Mouse (Mus musculus) heart, embryonic 13.5 days (tissue): ENCODE measurements around the gene Gpr153. TPM values are rescaled to one million over a fixed set of nuclear protein-coding genes. Genes with fewer than 3 reads are reported as not detected.

Source experiments
- ATAC-seq: fragments of 200-750 bp; cut with Nextera tagmentation; 2 replicates; pipeline ENCODE4 v1.8.0; 2017; ENCODE audit warnings: moderate TSS enrichment; ENCODE audit not compliant: insufficient number of reproducible peaks, low FRiP score, low TSS enrichment; ENCODE audit errors: extremely low read depth
- H3K27ac ChIP-seq: fragments of 300-500 bp; sonication (generic); replicated peaks from 2 replicates; pipeline ENCODE4 v1.5.1; 2015; ENCODE audit warnings: moderate library complexity, mild to moderate bottlenecking, inconsistent platforms
- H3K27me3 ChIP-seq: fragments of 300-500 bp; sonication (generic); replicated peaks from 2 replicates; pipeline ENCODE4 v1.6.1; 2015; ENCODE audit warnings: mild to moderate bottlenecking, inconsistent platforms
- H3K36me3 ChIP-seq: fragments of 300-500 bp; sonication (generic); 2 replicates; pipeline ENCODE4 v1.6.1; 2015; ENCODE audit warnings: mild to moderate bottlenecking, inconsistent platforms
- H3K4me1 ChIP-seq: fragments of 300-500 bp; sonication (generic); 2 replicates; pipeline ENCODE4 v1.6.1; 2015; ENCODE audit warnings: inconsistent platforms
- H3K4me2 ChIP-seq: fragments of 300-500 bp; sonication (generic); 2 replicates; pipeline ENCODE4 v1.6.1; 2015; ENCODE audit warnings: inconsistent platforms, mild to moderate bottlenecking, moderate library complexity
- H3K4me3 ChIP-seq: fragments of 300-500 bp; sonication (generic); 2 replicates; pipeline ENCODE4 v1.5.1; 2015; ENCODE audit warnings: moderate library complexity, mild to moderate bottlenecking, inconsistent platforms
- H3K9ac ChIP-seq: fragments of 300-500 bp; sonication (generic); 2 replicates; pipeline ENCODE4 v1.6.1; 2015; ENCODE audit warnings: inconsistent platforms, mild to moderate bottlenecking, moderate library complexity
- H3K9me3 ChIP-seq: fragments of 300-500 bp; sonication (generic); 2 replicates; pipeline ENCODE4 v1.6.1; 2016; ENCODE audit warnings: inconsistent platforms
- WGBS: fragments of 180-500 bp; shearing (Covaris S2); methylation state at CpG from one replicate; pipeline ENCODE4 v1.1.7; 2015; ENCODE audit warnings: mixed read lengths; 5-methylcytosine and 5-hydroxymethylcytosine counted together
- polyA plus RNA-seq: library from polyadenylated mRNA; unstranded; fragments of >200 nt; fragmentation: Nextera tagmentation; extraction: Ambion mirVana; gene quantifications from 2 replicates; pipeline ENCODE4 v1.2.1, GENCODE M21; 2015

Gpr153 gene
- polyA plus RNA-seq, 1 experiment from 2014 or later, result 9.6 TPM

- no peak overlapping the region for H3K4me2 ChIP-seq
- 61% methylated on average over 5 of the region's 5 CpGs for WGBS
- H3K4me3 ChIP-seq, result no peak overlapping the region
- peak overlapping the region; percentile 40; the same call in 1 of the 2 replicates for H3K9ac ChIP-seq
- peak overlapping the region; percentile 48 for H3K27ac ChIP-seq
- no peaks in the 10 kb centered on the region for H3K9me3 ChIP-seq
- peaks cover 77% of the 10 kb centered on the region for H3K4me1 ChIP-seq
- ATAC-seq, result no peak
- H3K36me3 ChIP-seq, result peaks cover 23% of the 10 kb centered on the region
- no peaks in the 10 kb centered on the region for H3K27me3 ChIP-seq
Observed at GRCm38 (mm10) chr4:152265791-152266190, 8.2 kb upstream of the Gpr153 start.

- 37% methylated on average over 10 of the region's 10 CpGs for whole genome bisulfite sequencing
- Histone ChIP-seq H3K4me2 (no peak overlapping the region), H3K9ac (peak overlapping the region; percentile 40; the same call in 1 of the 2 replicates), H3K27me3 (no peaks in the 10 kb centered on the region), H3K9me3 (no peaks in the 10 kb centered on the region), H3K4me1 (peaks cover 77% of the 10 kb centered on the region), H3K27ac (peak overlapping the region; percentile 48), H3K4me3 (no peak overlapping the region), H3K36me3 (peaks cover 20% of the 10 kb centered on the region; the same call in 1 of the 2 replicates)
- no peak for ATAC-seq
Observed at GRCm38 (mm10) chr4:152266236-152266895, 7.7 kb upstream of the Gpr153 start.

GRCm38 (mm10) chr4:152267748-152268369 is 6.2 kb upstream of the Gpr153 start:
- ATAC-seq, result no peak
- no peak overlapping the region for H3K9ac ChIP-seq
- H3K4me3 ChIP-seq, result no peak overlapping the region
- H3K4me1 ChIP-seq, result peaks cover 77% of the 10 kb centered on the region
- 68% methylated on average over 13 of the region's 13 CpGs for WGBS
- no peak overlapping the region for H3K4me2 ChIP-seq
- no peaks in the 10 kb centered on the region for H3K9me3 ChIP-seq
- no peak overlapping the region for H3K27ac ChIP-seq
- peaks cover 20% of the 10 kb centered on the region; the same call in 1 of the 2 replicates for H3K36me3 ChIP-seq
- no peaks in the 10 kb centered on the region for H3K27me3 ChIP-seq

- no peak for ATAC-seq
- Histone ChIP-seq H3K4me2 (no peak overlapping the region), H3K4me1 (peaks cover 73% of the 10 kb centered on the region), H3K36me3 (peaks cover 16% of the 10 kb centered on the region; the same call in 1 of the 2 replicates), H3K9me3 (no peaks in the 10 kb centered on the region), H3K27me3 (0 out of 2 replicates have a peak, but pooled peaks cover 2% of the 10 kb centered on the region), H3K27ac (no peak overlapping the region), H3K4me3 (no peak overlapping the region), H3K9ac (no peak overlapping the region; the same call in 1 of the 2 replicates)
- 81% methylated on average over 13 of the region's 13 CpGs for WGBS
Observed at GRCm38 (mm10) chr4:152269967-152270366, 4.1 kb upstream of the Gpr153 start.

DNA sequence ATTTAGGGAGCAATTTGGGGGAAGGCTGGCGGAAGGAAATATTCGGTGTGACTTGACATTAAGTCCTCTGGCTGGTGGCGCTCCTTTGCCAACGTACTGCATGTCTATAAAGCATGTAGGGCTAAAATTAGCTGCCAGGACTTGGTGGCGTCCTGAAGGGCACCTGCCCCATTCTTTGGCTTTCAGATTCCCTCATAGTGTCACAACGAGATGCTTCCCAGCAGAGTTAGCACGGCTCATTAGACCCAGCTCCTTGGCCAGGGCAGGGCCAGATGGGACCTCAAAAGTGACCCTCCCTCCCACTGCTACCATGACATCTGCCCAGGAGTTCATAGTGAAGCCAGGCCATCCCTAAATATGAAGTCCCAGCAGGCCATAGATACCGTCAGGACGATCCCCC is 3.4 kb upstream of the Gpr153 start:
- H3K27ac ChIP-seq, result 0 out of 2 replicates have a peak overlapping the region, but pooled peaks have one; percentile 15
- H3K4me1 ChIP-seq, result peaks cover 74% of the 10 kb centered on the region

GRCm38 (mm10) chr4:152271334-152271733 is 2.7 kb upstream of the Gpr153 start:
- ATAC-seq, result no peak
- 82% methylated on average over 11 of the region's 11 CpGs for WGBS
- no peaks in the 10 kb centered on the region for H3K9me3 ChIP-seq
- H3K4me1 ChIP-seq, result peaks cover 73% of the 10 kb centered on the region
- H3K4me2 ChIP-seq, result no peak overlapping the region
- H3K9ac ChIP-seq, result peak overlapping the region; percentile 58; the same call in 1 of the 2 replicates
- H3K36me3 ChIP-seq, result peaks cover 16% of the 10 kb centered on the region; the same call in 1 of the 2 replicates
- H3K27me3 ChIP-seq, result peaks cover 14% of the 10 kb centered on the region
- peak overlapping the region; percentile 93; the same call in 1 of the 2 replicates for H3K27ac ChIP-seq
- H3K4me3 ChIP-seq, result no peak overlapping the region

More for the DNA sequence above, 3.4 kb upstream of the Gpr153 start:
- Histone ChIP-seq H3K27me3 (peaks cover 8% of the 10 kb centered on the region), H3K9me3 (no peaks in the 10 kb centered on the region), H3K36me3 (peaks cover 16% of the 10 kb centered on the region; the same call in 1 of the 2 replicates), H3K4me2 (no peak overlapping the region), H3K9ac (peak overlapping the region; percentile 63; the same call in 1 of the 2 replicates), H3K4me3 (no peak overlapping the region)
- WGBS, result 67% methylated on average over 9 of the region's 9 CpGs
- no peak for ATAC-seq

- H3K9ac ChIP-seq, result peak overlapping the region; percentile 58
- no peaks in the 10 kb centered on the region for H3K9me3 ChIP-seq
- H3K27me3 ChIP-seq, result peaks cover 15% of the 10 kb centered on the region
- WGBS, result 60% methylated on average over 7 of the region's 7 CpGs
- peak overlapping the region; percentile 93 for H3K27ac ChIP-seq
- ATAC-seq, result no peak
- H3K4me1 ChIP-seq, result peaks cover 77% of the 10 kb centered on the region
- peaks cover 16% of the 10 kb centered on the region; the same call in 1 of the 2 replicates for H3K36me3 ChIP-seq
- 0 out of 2 replicates have a peak overlapping the region, but pooled peaks have one; percentile 2 for H3K4me2 ChIP-seq
- no peak overlapping the region for H3K4me3 ChIP-seq
Observed at GRCm38 (mm10) chr4:152272006-152272405, 2.0 kb upstream of the Gpr153 start.

- no peak for ATAC-seq
- no peaks in the 10 kb centered on the region for H3K9me3 ChIP-seq
- H3K4me1 ChIP-seq, result peaks cover 76% of the 10 kb centered on the region
- peak overlapping the region; percentile 93 for H3K27ac ChIP-seq
- no peak overlapping the region for H3K4me3 ChIP-seq
- H3K36me3 ChIP-seq, result peaks cover 16% of the 10 kb centered on the region; the same call in 1 of the 2 replicates
- WGBS, result 17% methylated on average over 9 of the region's 9 CpGs
- peak overlapping the region; percentile 55 for H3K9ac ChIP-seq
- H3K27me3 ChIP-seq, result peaks cover 15% of the 10 kb centered on the region
- 0 out of 2 replicates have a peak overlapping the region, but pooled peaks have one; percentile 2 for H3K4me2 ChIP-seq
Observed at GRCm38 (mm10) chr4:152272449-152273049, 1.5 kb upstream of the Gpr153 start.

- ATAC-seq, result no peak
- Histone ChIP-seq H3K27ac (peak overlapping the region; percentile 93), H3K4me3 (0 out of 2 replicates have a peak overlapping the region, but pooled peaks have one; percentile 76), H3K27me3 (peaks cover 15% of the 10 kb centered on the region), H3K4me1 (peaks cover 69% of the 10 kb centered on the region), H3K9me3 (no peaks in the 10 kb centered on the region), H3K9ac (peak overlapping the region; percentile 97), H3K4me2 (peak overlapping the region; percentile 96), H3K36me3 (peaks cover 12% of the 10 kb centered on the region; the same call in 1 of the 2 replicates)
- 36% methylated on average over 3 of the region's 3 CpGs for WGBS
Observed at GRCm38 (mm10) chr4:152273191-152273590, 841 bp upstream of the Gpr153 start.

DNA sequence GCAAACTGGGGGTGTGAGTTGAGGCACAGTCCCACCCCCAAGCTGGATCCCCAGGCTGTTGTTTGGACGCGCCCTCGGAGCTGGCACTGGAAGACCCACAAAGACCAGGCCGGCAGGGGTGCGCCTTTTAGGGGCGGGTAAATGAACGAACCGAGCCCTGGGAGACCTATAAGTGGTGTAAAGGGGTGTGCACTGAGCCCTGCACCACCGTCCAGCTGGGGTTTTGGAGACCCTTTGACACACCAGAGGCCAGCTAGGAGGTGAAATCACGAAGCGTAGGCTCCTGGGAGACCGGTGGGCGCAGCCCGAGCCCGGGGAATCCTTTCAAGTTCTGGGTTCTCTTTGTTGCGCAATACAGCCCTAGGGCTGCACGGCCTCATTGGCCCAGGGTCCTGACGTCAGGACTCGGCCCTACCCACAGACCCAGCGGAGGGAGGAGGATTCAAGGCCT is 674 bp downstream of the Gpr153 start:
- Histone ChIP-seq H3K36me3 (peaks cover 16% of the 10 kb centered on the region), H3K4me2 (peak overlapping the region; percentile 96), H3K9me3 (no peaks in the 10 kb centered on the region), H3K9ac (peak overlapping the region; percentile 97), H3K27me3 (peaks cover 18% of the 10 kb centered on the region), H3K4me3 (peak overlapping the region; percentile 76), H3K27ac (peak overlapping the region; percentile 93), H3K4me1 (peaks cover 68% of the 10 kb centered on the region)
- 1% methylated on average over 20 of the region's 20 CpGs for WGBS
- ATAC-seq, result no peak
